Mouse (Mus musculus): ENCODE measurements at regions not wholly inside any gene's neighbourhood (a gene's known extent, or its start where the extent isn't known, plus 50 kb on each side); places are given as distances from the start of the nearest gene placed in this dataset.

DNA sequence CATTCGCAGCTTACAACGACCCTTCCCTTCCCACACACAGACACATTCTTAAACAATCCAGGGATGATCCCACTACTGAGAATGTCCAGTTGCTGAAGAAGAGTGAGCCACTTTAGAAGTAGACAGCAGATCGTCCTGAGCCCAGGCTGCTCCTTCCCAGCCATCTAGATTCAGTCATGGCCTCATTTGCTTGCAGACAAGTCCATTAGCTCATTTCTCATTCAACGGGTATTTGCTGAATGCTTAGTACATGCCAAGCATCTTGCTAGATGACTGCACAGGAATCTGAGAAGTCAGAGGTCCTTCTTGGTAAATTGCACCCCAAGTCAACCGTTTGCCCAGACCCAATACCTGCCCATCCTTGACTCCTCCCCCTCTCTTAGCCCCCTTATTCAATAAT, 57.8 kb downstream of the Ier5 start:
- no peak for DNase-seq
- intact Hi-C loops (cut with DNase I): loop anchor here (10.0 kb wide), 1 partner anchor 483 kb away; no protein-coding TSS in a partner anchor

DNA sequence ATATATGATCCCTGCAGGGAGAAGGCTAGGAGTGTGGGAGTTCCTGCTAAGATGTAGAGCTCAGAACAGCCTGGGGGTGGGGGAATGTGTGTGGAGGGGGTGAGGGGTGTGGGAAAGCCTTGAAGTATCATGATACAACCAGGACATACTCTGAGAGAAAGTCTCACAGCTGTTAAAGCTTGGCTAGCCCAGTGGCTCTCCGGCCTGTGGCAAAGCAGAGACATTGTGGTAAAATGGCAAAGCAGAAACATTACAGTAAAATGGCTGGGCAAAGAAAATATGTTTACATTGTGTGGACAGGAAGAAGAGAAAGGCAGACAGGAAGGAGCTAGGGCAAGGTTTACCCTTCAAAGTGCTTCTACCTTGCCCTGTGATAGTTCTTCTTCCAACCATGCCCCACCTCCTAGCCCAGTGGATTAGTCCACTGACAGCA, 58.5 kb downstream of the Ier5 start:
- intact Hi-C loops (cut with DNase I): loop anchor here (10.0 kb wide), 1 partner anchor 484 kb away; no protein-coding TSS in a partner anchor
- DNase-seq: no peak

DNA sequence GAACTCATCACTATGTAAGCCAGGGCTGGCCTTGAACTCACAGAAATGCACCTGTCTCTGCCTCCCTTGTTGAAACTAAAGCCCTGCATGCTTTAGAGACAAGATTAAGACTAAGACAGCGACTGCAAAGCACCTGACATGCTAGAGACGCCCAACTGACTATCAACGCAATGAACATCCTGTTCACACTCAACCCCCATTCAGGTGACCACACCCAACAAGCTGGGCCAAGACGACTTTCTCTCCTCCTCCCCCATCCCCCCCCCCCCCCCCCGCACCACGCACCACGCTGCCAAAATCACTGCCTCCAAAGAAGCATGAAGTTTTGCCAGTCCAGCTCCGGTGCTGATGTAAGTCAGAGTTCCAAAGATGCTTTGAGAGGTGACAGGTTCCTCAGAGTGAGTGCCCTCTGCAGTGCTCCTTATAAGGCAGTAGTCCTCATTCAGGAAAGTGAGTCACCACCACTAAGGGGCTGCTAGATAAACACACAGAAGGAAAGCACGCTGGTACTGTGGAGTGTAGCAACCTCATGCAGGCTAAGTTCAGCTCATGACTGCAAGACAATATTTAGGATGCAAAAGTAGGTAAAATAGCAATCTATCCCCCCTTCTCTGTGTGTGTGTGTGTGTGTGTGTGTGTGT, 59.2 kb downstream of the Ier5 start:
- intact Hi-C loops (cut with DNase I): loop anchor here (10.0 kb wide), 1 partner anchor 485 kb away; no protein-coding TSS in a partner anchor
- no peak for DNase-seq

DNA sequence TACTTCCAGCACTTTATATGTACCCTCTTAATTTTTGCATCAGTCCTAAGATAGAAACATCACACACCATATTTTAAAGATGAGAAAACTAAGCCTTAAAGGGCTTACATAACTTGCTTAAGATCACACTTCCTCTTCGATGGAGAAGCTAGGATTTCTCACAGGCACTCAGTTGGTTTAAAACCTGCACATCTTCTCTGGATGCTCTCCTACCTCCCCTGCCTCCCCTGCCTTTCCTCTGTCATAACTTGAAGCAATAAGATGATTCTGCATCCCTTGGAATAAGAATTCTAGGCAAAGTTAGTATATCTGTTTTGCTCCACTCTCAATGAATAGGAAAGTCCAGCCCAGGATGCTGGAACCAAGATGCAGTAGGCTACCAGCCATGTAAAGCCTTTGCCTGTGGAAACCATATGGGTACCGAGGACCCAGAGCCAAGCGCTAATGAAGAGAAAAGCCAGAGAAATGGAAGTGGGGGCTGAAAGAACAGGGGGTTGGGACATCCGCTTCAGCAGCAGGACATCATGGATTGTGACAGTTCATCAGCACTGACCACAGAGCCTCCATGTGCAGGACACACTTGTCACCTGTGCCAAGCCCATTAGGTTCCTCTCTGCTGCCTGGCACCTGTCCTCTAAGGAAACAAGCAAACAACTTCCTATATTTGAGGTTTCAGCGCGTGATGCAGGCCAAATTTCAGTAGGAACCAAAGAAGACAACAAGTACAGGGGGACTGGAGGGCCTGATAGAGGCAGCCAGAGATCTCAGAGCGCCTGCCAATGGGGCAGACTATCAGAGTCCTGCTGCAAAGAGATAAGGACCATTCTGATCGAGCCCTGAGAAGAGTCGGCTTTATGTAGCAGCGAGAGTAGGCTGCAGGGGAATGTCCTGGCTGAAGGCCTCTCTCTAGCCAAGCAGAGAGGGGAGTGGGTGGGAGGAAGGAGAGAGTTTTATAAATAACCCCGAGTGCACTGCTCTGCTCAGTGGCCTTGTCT, 60.5 kb downstream of the Ier5 start:
- DNase-seq: no peak
- intact Hi-C loops (cut with DNase I): no loop called here

DNA sequence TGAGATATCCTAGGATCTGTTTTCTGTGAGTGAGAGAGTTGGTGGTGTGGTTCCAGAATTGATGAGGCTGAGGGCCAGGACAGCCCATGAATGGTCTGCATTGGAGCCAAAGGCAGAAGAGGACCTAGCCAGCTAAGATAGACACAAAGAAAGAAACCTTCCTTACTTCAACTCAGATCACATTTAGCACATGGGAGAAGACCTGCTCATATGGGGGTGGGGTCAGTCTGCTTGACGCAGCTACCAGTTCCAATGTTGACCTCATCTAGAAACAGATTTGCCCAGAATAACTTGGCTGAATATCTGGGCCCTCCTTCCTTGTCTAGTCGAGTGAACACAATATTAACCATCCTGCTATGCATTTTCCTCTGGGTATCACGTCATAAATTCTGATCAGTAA, 62.0 kb downstream of the Ier5 start:
- DNase-seq: no peak
- intact Hi-C loops (cut with DNase I): no loop called here

DNA sequence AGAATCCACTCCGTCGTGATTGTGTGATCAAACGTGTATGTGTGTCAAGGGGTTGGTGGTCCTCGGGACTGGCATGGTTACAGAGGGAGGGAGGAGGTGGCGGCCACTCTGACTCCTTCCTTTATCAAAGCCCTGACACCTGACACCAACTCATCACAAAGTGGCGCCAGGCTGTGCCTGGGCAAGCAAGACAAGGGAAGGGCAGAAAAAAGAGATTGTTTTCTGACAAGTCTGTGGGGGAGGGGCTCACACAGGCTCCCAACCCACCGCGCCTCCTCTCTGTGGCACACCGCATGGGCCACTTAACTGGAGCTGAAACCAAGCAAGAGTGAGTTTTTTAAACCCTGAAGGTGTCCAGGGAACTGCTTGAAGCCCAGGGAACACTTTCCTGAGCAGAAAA, 68.5 kb downstream of the Ier5 start:
- intact Hi-C loops (cut with DNase I): no loop called here
- no peak for DNase-seq

DNA sequence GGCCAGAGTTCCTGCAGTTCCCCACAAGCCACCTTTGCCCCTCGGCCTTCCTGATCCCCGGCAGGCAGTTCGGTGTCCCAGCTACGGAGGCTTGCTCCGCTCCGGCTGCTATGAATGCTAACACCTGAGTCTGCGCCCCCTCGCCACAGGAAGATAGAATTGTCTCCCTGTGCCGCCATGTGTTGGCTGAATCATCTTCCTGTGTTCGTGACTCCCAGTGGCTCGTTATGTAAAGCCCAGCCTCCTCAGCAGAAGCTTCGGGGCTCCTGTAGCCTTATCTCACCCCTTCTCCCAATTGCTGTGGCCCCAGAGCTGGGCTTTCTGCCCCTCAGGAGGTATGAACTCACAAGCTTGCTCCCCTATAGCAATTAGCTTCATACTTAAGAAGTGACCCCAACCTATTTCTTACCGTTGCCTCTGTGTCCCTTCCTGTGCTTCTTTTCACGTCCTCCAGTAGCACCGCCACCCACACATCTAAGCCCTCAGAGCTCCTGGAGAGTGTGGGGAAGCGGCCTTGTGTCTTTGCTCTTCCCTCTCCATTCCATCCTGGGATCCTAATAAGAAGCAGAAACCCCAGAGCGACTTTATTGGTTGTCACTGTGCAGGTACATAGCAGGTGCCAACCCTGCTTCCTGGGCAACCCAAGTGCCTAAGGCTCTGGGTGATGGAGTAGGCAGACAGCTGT, 70.1 kb downstream of the Ier5 start:
- no peak for DNase-seq
- intact Hi-C loops (cut with DNase I): no loop called here

DNA sequence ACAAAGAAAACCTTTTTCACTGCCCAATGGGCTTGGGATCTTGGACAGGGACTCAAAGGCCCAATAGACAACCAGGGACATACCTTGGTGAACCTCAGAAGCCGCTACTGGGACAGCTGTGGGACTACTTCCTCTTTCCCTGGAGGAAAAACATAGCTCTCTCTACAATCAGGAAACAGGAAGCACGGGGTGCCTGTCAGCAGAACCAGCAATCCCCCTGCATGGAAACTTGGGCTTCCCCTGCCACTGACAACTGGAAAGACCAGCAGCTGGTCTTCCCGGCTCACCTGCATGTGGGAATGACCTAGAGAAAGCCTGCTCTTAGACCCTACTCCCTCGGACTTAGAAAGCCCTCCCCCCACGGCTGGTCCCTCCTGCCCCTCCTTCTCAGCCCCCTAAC, 70.7 kb downstream of the Ier5 start:
- intact Hi-C loops (cut with DNase I): no loop called here
- peak in 1 of 2 experiments; percentile 19 for DNase-seq

DNA sequence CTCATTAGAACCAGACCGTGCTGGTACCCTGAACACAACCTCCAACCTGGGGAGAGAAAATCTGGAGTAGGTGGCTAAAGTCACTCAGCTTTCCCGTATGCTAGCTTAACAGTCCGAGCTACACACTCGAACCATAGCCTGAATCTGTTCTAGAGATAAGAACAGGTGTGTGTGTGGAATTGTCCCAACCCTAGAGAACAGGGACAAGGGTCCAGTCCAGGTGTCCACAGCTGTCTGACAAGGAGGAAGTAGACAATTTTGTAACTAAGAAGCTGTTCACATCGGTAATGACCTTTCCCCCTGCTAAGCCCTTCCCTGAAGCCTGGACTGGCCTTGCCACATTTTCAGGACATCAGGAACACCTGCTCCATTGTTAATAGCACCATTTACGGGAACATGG, 71.3 kb downstream of the Ier5 start:
- intact Hi-C loops (cut with DNase I): no loop called here
- no peak for DNase-seq

DNA sequence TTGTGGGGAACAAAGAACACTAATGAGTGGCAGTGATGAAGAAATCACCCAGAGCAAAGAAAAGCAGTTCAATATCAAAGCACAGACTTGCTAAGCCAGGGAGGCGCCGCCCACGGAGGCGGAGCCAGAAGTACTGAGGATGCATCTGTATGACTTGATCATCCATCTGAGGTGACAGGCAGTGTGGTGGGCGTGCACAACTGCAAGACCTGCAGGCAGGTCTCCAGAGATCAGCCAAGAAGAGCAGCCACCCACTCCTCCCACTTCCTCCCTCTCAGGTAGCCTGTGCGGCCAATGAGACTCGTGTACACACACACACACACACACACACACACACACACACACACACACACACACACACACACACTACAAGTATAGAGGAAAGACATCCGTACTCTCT, 71.9 kb downstream of the Ier5 start:
- DNase-seq: no peak
- intact Hi-C loops (cut with DNase I): no loop called here

DNA sequence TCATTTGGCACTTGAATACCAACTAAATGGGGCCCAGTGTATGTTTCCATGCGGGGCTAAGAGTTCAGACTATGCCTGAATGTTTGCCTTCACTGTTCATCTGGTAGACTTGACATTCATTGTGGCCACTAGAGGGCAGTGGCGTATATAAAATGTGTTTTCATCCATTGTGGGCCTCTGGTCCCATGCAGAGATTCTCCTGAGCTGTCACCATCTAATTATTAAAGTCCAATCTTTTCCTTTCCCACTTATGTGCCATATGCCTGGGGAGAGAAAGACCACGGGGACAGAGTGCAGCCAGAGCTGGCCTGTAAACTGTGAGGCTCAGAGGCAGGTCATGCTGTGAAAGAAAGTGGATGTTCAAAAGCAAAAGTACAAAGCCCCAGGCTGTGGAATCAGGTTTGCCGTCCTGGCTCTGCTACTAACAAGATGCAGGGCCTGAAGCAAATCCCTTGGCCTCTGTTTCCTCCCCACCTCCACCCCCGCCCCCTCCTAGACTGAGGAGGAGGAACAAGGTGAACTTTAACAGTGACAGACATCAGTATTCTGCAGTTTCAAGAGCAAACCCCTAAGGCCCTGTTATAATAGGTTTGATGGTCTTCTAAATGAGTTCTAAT, 73.5 kb downstream of the Ier5 start:
- DNase-seq: peak; percentile 35 to 52
- intact Hi-C loops (cut with DNase I): loop anchor here (1.0 to 2.0 kb wide), 2 partner anchors 192 to 255 kb away; no protein-coding TSS in a partner anchor

DNA sequence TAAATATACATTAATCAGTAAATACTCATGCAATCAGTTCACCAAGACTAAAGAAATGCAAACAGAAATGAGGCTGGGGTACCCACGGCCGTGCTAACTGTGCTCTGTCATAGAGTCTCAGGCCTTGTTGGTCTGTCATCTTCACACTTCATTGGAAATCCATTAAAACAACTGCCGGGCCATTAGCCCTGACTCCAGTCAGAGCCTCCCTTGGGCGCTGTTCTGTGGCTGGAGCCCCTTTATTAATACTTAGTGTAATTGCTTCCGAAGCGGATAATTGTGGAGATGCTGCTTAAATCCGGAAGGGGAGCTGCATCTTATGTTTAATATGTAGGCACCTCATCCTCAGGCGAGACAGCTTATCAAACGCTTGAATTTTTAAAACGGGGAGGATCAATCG, 76.1 kb downstream of the Ier5 start:
- intact Hi-C loops (cut with DNase I): no loop called here
- no peak for DNase-seq

DNA sequence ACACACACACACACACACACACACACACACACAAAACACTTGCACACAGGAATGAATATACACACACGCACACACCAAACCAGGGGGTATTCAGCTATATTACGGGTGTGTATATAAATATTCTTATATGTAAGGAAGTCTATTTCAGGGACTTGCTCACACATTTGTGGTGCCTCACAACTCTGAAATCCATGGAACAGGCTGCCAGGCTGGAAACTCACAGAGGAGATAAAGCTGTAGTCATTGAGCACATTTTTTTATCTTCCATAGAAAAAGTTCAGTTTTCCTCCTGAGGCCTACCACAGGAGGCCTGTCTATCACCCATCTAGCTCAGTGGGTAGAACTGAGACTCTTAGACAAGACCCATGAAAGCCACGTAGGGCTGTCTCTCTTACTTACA, 83.8 kb downstream of the Ier5 start:
- intact Hi-C loops (cut with DNase I): no loop called here
- no peak for DNase-seq

DNA sequence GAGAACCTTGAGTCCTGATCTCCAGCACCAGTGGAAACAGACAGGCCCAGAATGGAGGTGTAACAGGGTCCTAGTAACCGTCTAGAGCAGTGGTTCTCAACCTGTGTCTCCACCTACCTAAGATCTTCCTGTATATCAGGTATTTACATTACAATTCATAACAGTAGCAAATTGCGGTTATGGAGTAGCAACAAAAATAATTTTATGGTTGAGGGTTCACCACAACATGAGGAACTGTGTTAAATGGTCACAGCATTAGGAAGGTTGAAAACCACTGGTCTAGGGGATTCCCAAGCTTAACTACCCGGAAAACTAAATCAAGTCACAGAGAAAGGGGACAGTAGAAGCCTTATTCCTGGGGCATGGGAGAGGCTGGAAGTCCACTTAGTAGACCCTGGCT, 84.5 kb downstream of the Ier5 start:
- DNase-seq: no peak
- intact Hi-C loops (cut with DNase I): no loop called here

DNA sequence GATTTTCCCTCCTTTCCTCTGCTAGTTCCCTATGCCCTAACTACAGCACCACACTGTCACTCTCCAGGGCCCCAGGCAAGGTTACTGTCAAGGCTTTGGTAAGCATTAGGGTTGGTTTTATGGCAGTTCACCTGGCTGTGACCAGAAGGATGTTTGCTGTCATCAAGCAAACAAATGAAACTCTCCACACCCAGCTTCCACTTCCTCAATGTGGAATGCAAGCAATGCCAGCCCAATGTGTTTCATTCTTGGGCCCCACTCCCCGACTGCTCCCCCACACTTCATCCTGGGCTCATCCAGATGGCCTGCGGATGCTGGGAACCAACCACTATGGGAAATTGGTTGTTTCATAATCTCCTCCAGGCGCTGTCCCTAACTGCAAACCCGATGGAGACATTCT, 85.7 kb downstream of the Ier5 start:
- intact Hi-C loops (cut with DNase I): no loop called here
- DNase-seq: no peak

DNA sequence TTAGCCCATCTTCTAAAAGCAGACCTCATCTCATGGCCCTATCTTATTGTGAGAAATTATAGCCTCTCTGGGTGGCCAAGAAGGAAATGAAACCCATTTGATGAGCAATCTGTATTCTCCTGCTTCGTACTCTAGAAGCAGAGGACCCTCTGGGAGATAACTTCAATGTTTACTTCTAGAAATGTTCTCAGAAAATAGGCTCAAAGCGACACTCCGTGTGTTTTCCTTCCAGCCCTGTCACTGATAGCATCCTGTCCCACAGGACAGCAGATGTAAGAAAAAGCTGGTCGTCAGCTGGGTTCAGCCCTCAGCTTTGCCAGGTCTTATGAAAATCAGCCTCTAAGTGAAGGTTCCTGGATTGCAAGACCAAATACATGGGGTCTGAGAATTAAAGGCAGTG, 86.1 kb downstream of the Ier5 start:
- intact Hi-C loops (cut with DNase I): no loop called here
- DNase-seq: no peak

DNA sequence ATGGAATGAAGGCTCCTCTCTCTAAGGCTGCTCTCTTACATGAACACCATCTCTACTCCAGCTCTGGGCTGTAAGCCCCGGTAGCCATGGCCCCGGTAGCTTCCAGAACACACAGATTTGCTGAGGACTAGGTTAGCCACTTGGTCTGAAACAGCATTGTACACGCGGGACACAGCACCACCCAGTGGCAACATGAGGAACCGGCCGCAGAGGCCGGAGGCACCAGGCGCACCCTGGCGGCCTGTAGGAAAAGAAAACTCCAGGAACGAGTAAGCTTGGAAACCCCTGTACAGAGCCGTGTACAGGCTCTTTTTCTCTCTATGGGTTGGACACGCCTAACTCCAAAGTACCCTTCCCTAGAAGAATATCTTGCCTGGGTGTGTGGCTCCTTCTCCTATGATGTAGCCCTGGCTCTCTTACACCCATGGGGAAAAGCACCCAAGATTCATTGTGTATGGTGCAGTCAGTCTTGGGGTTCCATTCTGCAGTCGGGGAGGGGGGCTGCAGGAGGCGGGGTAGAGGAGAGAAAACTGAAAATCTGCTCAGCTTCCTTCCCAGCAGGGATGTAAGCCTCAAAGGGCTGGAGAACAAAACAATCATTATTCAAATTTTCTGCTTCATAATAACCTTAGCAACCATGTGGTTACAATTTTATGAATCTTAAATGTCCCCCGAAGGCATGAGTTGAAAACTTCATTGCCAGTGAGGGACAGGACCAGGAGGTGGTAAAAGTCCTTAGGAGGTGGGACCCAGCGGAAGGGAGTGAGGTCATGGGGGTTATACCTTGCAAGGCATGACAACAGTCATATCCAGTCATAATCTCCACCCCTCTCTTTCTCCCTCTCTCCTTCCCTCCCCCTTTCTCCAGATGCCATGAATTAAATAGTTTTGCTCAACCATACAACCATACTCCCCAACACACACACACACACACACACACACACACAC, 92.6 kb downstream of the Ier5 start:
- intact Hi-C loops (cut with DNase I): loop anchor here (1.0 to 5.0 kb wide), 3 partner anchors 45 to 221 kb away; no protein-coding TSS in a partner anchor
- peak; percentile 63 to 85 for DNase-seq

DNA sequence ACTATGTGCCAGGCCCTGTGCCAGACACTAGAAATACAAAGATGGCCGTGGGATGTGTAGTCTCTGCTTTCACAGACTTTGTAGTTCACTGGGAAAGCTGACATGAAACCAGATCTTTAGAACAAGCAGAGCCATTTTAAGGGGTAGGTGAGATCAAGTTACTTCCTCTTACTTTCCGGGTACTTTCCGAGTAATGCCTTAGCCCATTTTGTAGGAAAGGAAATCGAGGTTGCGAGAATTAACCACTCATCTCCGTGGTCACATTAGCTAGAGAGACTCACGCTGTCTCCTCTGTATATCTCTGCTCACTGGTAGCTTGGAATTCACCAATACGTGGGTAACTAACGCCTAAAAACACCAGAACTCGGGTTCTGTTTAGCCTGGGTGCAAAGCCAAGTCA, 93.3 kb downstream of the Ier5 start:
- intact Hi-C loops (cut with DNase I): loop anchor here (1.0 to 5.0 kb wide), 3 partner anchors 44 to 220 kb away; no protein-coding TSS in a partner anchor
- no peak for DNase-seq

DNA sequence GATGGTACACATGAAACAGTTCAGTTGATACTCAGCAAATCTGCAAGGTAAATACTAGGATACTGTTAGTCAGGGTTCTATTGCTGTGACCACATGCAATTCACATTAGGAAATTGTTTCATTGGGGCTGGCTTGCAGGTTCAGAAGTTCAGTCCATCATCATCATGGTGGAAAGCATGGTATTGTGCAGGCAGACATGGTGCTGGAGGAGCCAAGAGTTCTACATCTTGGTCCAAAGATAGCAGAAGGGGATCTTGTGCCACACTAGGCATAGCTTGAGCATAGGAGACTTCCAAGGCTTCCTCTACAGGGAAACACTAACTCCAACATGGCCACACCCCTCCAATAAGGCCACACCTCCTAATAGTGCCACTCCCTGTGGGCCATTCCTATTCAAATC, 99.1 kb downstream of the Ier5 start:
- no peak for DNase-seq
- intact Hi-C loops (cut with DNase I): no loop called here
